Mouse (Mus musculus) erythroid progenitor cell, adult 5-6 weeks (primary cell): ENCODE measurements around the gene Gimap7. TPM values are rescaled to one million over a fixed set of nuclear protein-coding genes. Genes with fewer than 3 reads are reported as not detected.

Experiments used
- ATAC-seq: replicated peaks from 2 replicates; pipeline ENCODE4 v1.8.0; 2016; ENCODE audit warnings: moderate number of reproducible peaks, mild to moderate bottlenecking, moderate TSS enrichment, inconsistent platforms; ENCODE audit not compliant: poor library complexity, low FRiP score, severe bottlenecking
- total RNA-seq, 2 experiments: library from RNA; stranded (forward) in 1 of 2; stranded (reverse) in 1 of 2; fragments of 150-400 nt in 1 of 2; fragments of 186-747, 209-891 nt in 1 of 2; gene quantifications; 2 replicates each; pipeline versions ENCODE4 v1.2.3 to v1.2.4; 2015 to 2017; ENCODE audit warnings: low replicate concordance in 2 of 2

Gimap7 gene
- total RNA-seq, 2 experiments from 2014 or later = 10.5 TPM; not detected in 1

- ATAC-seq = no peak
These were observed 20.7 kb downstream of the Gimap7 start, which contains the start of gene Gimap1 for GRCm38 (mm10) chr6:48738961-48739779. Gene Gimap1, plus strand, starts transcription at chr6:48739054.

- no peak for ATAC-seq
These were observed 21.3 kb downstream of the Gimap7 start for GRCm38 (mm10) chr6:48739780-48740055.

GRCm38 (mm10) chr6:48740501-48741169, 22.2 kb downstream of the Gimap7 start:
- no peak for ATAC-seq

GRCm38 (mm10) chr6:48741273-48741672, 22.9 kb downstream of the Gimap7 start:
- ATAC-seq = no peak

- no peak for ATAC-seq
These were observed 23.3 kb downstream of the Gimap7 start for GRCm38 (mm10) chr6:48741711-48742206.

- ATAC-seq = no peak
These were observed 24.3 kb downstream of the Gimap7 start for GRCm38 (mm10) chr6:48742422-48743351.

GRCm38 (mm10) chr6:48745490-48745889, 27.1 kb downstream of the Gimap7 start:
- ATAC-seq = no peak

- ATAC-seq = no peak
These were observed 27.8 kb downstream of the Gimap7 start, which contains the start of gene Gimap5 for GRCm38 (mm10) chr6:48745959-48746889. Gene Gimap5, plus strand, starts transcription at chr6:48746197.

- ATAC-seq = no peak
These were observed 28.9 kb downstream of the Gimap7 start for GRCm38 (mm10) chr6:48747091-48747966.

- no peak for ATAC-seq
These were observed 45.3 kb downstream of the Gimap7 start for GRCm38 (mm10) chr6:48763567-48764270.

GRCm38 (mm10) chr6:48764496-48764895, 46.1 kb downstream of the Gimap7 start:
- ATAC-seq = no peak

GRCm38 (mm10) chr6:48768178-48768869, 49.9 kb downstream of the Gimap7 start:
- ATAC-seq = no peak

GRCm38 (mm10) chr6:48768933-48769332, 50.5 kb downstream of the Gimap7 start:
- no peak for ATAC-seq

GRCm38 (mm10) chr6:48770696-48771095, 52.3 kb downstream of the Gimap7 start, which contains the start of gene Gimap3:
Gene Gimap3, minus strand, starts transcription at chr6:48770851.
- ATAC-seq = no peak

- 0 out of 2 replicates have a peak, but pooled peaks have one; percentile 39 for ATAC-seq
These were observed 53.6 kb downstream of the Gimap7 start for GRCm38 (mm10) chr6:48772030-48772429.
